In the genomic region with DNA sequence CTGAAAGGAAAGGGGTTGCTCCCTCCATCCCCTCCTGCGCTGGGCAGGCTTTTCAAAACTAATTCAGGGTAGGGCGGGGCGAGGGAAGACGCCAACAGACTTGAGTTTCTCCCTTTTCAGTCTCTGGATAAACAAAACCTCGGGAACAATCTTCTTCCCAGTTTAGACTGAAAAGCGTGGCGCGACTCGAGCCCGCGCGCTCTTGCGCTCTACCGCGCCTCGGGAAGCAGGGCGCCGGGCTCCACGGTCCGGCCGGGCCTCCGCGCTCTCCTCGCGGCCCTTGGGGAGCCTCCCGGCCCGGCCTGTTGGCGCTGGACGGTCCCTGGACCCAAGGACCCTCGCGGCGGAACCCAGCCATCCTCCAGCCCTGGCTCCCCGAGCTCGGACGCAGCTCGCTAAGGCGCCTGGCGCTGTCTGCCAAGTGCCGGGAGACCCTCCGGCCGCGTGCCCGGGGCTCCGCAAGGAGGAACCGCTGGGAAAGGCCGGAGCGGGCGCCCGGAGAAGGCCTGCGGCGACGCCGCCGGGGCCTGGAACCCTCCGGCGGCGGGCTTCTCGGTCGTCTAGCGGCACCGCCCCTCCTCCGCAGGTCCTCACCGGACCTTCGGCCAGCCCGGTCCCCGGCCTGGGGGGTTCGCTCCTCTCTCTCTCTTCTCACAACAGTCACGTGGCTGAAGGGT, we compare ENCODE assay signal across 9 mouse cellular contexts. TPM values are rescaled to one million over a fixed set of nuclear protein-coding genes. Genes with fewer than 3 reads are reported as not detected.
DNase-seq lines count a peak whose midpoint lies in the region; ATAC-seq and TF ChIP-seq lines count a peak whose summit lies in the region.
"Had no signal": no experiment of that assay in that cellular context is flagged by ENCODE, and none has a peak within 500 bp of the region (broad histone marks: within the 10 kb centered on the region; RNA-seq: fewer than 3 reads in every experiment).

No protein-coding gene starts in this region.

- peak; percentile 3 for DNase-seq in gastrocnemius, postnatal 14 days
- DNase-seq in gastrocnemius, adult 8-10 months (ENCODE audit: low spot score in 2 of 2) = no peak
- DNase-seq in ES-E14 (ENCODE audit: low read depth, low spot score) (no peak), MN1 (ENCODE audit: low spot score) (no peak)
- DNase-seq in left cerebral cortex, adult 2 months (ENCODE audit: extremely low spot score in 1 of 2, low spot score in 2 of 2) = peak; percentile 68 to 69
- DNase-seq in c-Kit-positive CD71-positive TER-119-positive erythroid progenitor cells, embryonic 14.5 days (ENCODE audit: low spot score) = no peak

- H3K9me3 ChIP-seq in ES-E14 (ENCODE audit: control insufficient read depth, insufficient read depth, low read depth, low read length) = no peaks in the 10 kb centered on the region
- no peaks in the 10 kb centered on the region for H3K9me3 ChIP-seq in forebrain, embryonic 16.5 days (ENCODE audit: control insufficient read depth, low read length)
- no peaks in the 10 kb centered on the region for H3K9me3 ChIP-seq in neural tube, embryonic 13.5 days

- H3K27me3 ChIP-seq in forebrain, embryonic 16.5 days (replicated peaks; ENCODE audit: control insufficient read depth, insufficient read depth, low read length) = no peaks in the 10 kb centered on the region
- H3K27me3 ChIP-seq in neural tube, embryonic 13.5 days = peaks cover 82% of the 10 kb centered on the region

- peak overlapping the region; percentile 53 to 64 for H3K4me3 ChIP-seq in ES-E14 (ENCODE audit: insufficient read depth in 1 of 2, low read depth in 1 of 2, low read length in 2 of 2, poor library complexity in 1 of 2, severe bottlenecking in 1 of 2)
- H3K4me3 ChIP-seq in forebrain, embryonic 16.5 days (replicated peaks; ENCODE audit: low read length) = peak overlapping the region; percentile 59
- H3K4me3 ChIP-seq in left cerebral cortex, adult 2 months = peak overlapping the region; percentile 55
- peak overlapping the region; percentile 37 for H3K4me3 ChIP-seq in neural tube, embryonic 13.5 days

- intact Hi-C loops in gastrocnemius, postnatal 14 days (cut with DNase I; ENCODE audit: low total_unique reads) = no loop called here
- intact Hi-C loops in left cerebral cortex, adult 2 months (cut with DNase I) = loop anchor here (2.0 to 5.0 kb wide), 3 partner anchors 18 to 900 kb away; partner anchors contain the start of gene Foxg1

- under 1% methylated on average over 65 of the region's 68 CpGs for WGBS in forebrain, embryonic 16.5 days
- under 1% methylated on average over 68 of the region's 68 CpGs for WGBS in neural tube, embryonic 13.5 days

- H3K27ac ChIP-seq in ES-E14 (ENCODE audit: insufficient read depth, low read depth, low read length, poor library complexity, severe bottlenecking) = no peak overlapping the region
- peak overlapping the region; percentile 100 for H3K27ac ChIP-seq in forebrain, embryonic 16.5 days (ENCODE audit: low read length)
- H3K27ac ChIP-seq in left cerebral cortex, adult 2 months = peak overlapping the region; percentile 99
- no peak overlapping the region for H3K27ac ChIP-seq in neural tube, embryonic 13.5 days (replicated peaks)

- H3K4me2 ChIP-seq in forebrain, embryonic 16.5 days (ENCODE audit: low read length) = peak overlapping the region; percentile 93
- H3K4me2 ChIP-seq in neural tube, embryonic 13.5 days = peak overlapping the region; percentile 66

- H3K4me1 ChIP-seq in ES-E14 (ENCODE audit: control insufficient read depth in 2 of 2, insufficient read depth in 2 of 2, low read length in 2 of 2, poor library complexity in 1 of 2) = no peaks in the 10 kb centered on the region
- H3K4me1 ChIP-seq in forebrain, embryonic 16.5 days (replicated peaks; ENCODE audit: control insufficient read depth, insufficient read depth, low read length) = peaks cover 29% of the 10 kb centered on the region
- H3K4me1 ChIP-seq in neural tube, embryonic 13.5 days (replicated peaks) = peaks cover 12% of the 10 kb centered on the region

- H3K9ac ChIP-seq in ES-E14 (ENCODE audit: insufficient read depth, low read depth, low read length, poor library complexity, severe bottlenecking) = peak overlapping the region; percentile 64
- H3K9ac ChIP-seq in forebrain, embryonic 16.5 days (replicated peaks; ENCODE audit: low read depth, low read length) = peak overlapping the region; percentile 96
- peak overlapping the region; percentile 54 for H3K9ac ChIP-seq in neural tube, embryonic 13.5 days

- in situ Hi-C loops in ES-E14 (cut with MboI; ENCODE audit: low sequenced_read_pairs in 2 of 2, unreplicated experiment in 2 of 2) = no loop called here

- no peaks in the 10 kb centered on the region for H3K36me3 ChIP-seq in ES-E14 (ENCODE audit: control insufficient read depth, insufficient read depth, low read length, poor library complexity, severe bottlenecking)
- H3K36me3 ChIP-seq in forebrain, embryonic 16.5 days (ENCODE audit: control insufficient read depth, insufficient read depth) = no peaks in the 10 kb centered on the region
- no peaks in the 10 kb centered on the region for H3K36me3 ChIP-seq in neural tube, embryonic 13.5 days

- TF ChIP-seq CTCF in left cerebral cortex, adult 2 months (IDR thresholded peaks at IDR 0.05) = no peak

- ATAC-seq in forebrain, embryonic 16.5 days = peak; percentile 29
- ATAC-seq in neural tube, embryonic 13.5 days (ENCODE audit: low read depth) = peak; percentile 77

TF ChIP-seq in ES-E14, 5 proteins besides CTCF, POLR2A, EP300 and RAD21:
- 0 out of 2 replicates have a peak, but pooled peaks have one; percentile 5 for TF ChIP-seq HCFC1 (IDR thresholded peaks at IDR 0.05; ENCODE audit: borderline replicate concordance, insufficient read depth, low read length)
- TF ChIP-seq ZC3H11A (IDR thresholded peaks at IDR 0.05; ENCODE audit: borderline replicate concordance, low read depth, low read length) = no peak

RNA-seq across cellular contexts. Expression of gene Gm43517, which starts 16.3 kb away (rescaled TPM):
- not detected for total RNA-seq in gastrocnemius, postnatal 14 days (2021)
- total RNA-seq in gastrocnemius, adult 8-10 months (2022) = not detected
- total RNA-seq in ES-E14 (2012; rRNA removed) = not detected in 2 replicates
- polyA plus RNA-seq in forebrain, embryonic 16.5 days (2015; fragmentation: Nextera tagmentation; extraction: Ambion mirVana) = 3.6 and 4.0 TPM in 2 replicates
- 1 to 10 TPM; 6.9 to 8.6 TPM for total RNA-seq in left cerebral cortex, adult 2 months (2021)
- not detected in 2 replicates for polyA plus RNA-seq in neural tube, embryonic 13.5 days (2015; fragmentation: Nextera tagmentation; extraction: Ambion mirVana)
- polyA plus RNA-seq: spleen, adult 2 months had no signal

RNA-seq across cellular contexts. Expression of gene Foxg1, which starts 18.8 kb away (rescaled TPM):
- not detected for total RNA-seq in gastrocnemius, postnatal 14 days (2021)
- total RNA-seq in gastrocnemius, adult 8-10 months (2022) = not detected
- total RNA-seq in ES-E14 (2012; rRNA removed) = 0.21 and 0.36 TPM in 2 replicates
- 92.9 and 103 TPM in 2 replicates for polyA plus RNA-seq in forebrain, embryonic 16.5 days (2015; fragmentation: Nextera tagmentation; extraction: Ambion mirVana)
- total RNA-seq in left cerebral cortex, adult 2 months (2021) = 100 to 1,000 TPM; 111 to 112 TPM
- polyA plus RNA-seq in neural tube, embryonic 13.5 days (2015; fragmentation: Nextera tagmentation; extraction: Ambion mirVana) = 0.06 and 0.29 TPM in 2 replicates
- polyA plus RNA-seq: spleen, adult 2 months had no signal

Comparison
In these comparisons a context has a peak if more than half of its experiments do, and no peak if none do; other contexts are left out.
1. DNase-seq: peak in gastrocnemius, postnatal 14 days (single experiment) and left cerebral cortex, adult 2 months (2 of 2); none in gastrocnemius, adult 8-10 months (0 of 2), ES-E14 (single experiment), MN1 (single experiment) and c-Kit-positive CD71-positive TER-119-positive erythroid progenitor cells, embryonic 14.5 days (single experiment).
2. H3K27ac ChIP-seq: peak in forebrain, embryonic 16.5 days (single experiment) and left cerebral cortex, adult 2 months (single experiment); none in ES-E14 (single experiment) and neural tube, embryonic 13.5 days (single experiment).
3. RNA of gene Foxg1, which starts 18.8 kb away (total RNA-seq): 111 to 112 TPM in left cerebral cortex, adult 2 months; 0.21 to 0.36 TPM in ES-E14, not detected in gastrocnemius, postnatal 14 days and not detected in gastrocnemius, adult 8-10 months; every median in the first group is over 10 times any median in the second.
4. Peak in every context shown above with its lines, with median percentiles within 50 percentile points of each other: H3K4me3 ChIP-seq and H3K9ac ChIP-seq.